Mouse (Mus musculus): ENCODE measurements around the gene Sly.
"Not testable (repeated sequence)": the region's sequence is repeated elsewhere in the genome, so short reads cannot be mapped to it uniquely, and the experiment has no call there.

The Sly gene

DNA sequence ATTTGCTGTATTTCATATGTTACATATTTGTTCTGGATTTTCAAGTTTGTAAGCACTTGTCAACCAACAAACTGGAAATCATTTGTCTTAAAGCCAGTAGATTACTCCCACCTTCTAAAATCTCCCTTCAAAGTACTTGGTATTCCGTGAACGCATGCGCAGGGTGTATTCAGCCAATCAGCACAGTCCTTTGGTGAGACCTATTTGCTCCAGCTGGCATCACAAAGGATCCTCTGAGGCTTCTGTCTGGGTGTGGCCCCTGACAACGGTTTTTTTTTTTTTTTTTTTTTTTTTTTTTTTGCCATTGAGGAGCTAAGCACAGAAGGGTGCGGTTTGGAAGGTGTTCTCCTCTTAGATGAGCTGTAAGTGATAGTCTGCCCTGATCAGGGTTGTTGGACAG, at the start of gene Sly:
TSS of gene Sly (plus strand) at position 301 of the 400 bp plus-strand sequence.
- not testable (repeated sequence) for DNase-seq

All from kidney, postnatal 14 days (tissue).